In the genomic region with DNA sequence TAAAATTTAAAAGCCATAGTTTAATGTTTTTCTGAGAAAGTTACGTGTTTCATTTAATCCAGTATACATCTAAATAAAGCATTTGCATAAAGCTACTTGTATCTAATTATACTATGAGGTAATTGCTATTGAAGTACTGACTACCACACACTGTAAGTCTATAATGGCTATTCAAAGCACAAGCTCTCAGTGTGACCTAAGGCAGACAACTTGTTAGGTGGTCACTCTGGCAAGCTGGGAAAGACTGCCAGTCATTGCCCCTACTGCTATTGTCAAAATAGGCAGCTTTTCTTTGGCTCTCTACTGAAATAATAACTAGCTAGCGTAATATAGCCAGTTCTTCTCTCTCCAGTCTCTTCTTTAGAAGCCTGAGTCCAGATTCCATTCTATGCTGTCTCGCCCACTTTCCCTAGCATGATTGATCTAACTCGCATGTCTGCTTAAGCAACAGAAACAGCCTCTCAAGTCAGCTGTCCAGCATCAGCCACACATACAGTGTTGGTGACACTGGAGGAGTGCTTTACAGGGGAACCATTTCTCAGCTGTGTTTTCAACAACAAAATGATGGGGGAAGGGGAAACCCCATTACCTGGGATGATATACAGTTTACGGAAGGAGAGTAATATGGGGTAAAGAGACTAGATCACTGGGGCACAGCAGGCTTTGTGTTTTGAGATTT, we compare ENCODE assay signal across 14 mouse cellular contexts. TPM values are rescaled to one million over a fixed set of nuclear protein-coding genes. Genes with fewer than 3 reads are reported as not detected.
DNase-seq lines count a peak whose midpoint lies in the region; ATAC-seq lines count a peak whose summit lies in the region.
"Had no signal": no experiment of that assay in that cellular context is flagged by ENCODE, and none has a peak within 500 bp of the region (broad histone marks: within the 10 kb centered on the region; RNA-seq: fewer than 3 reads in every experiment).

No protein-coding gene starts in this region.

- H3K27ac ChIP-seq in heart, embryonic 15.5 days = peak overlapping the region; percentile 60
- peak overlapping the region; percentile 46; the same call in 1 of the 2 replicates for H3K27ac ChIP-seq in neural tube, embryonic 13.5 days (replicated peaks)
- H3K27ac ChIP-seq in neural tube, embryonic 15.5 days (replicated peaks) = no peak overlapping the region
- peak overlapping the region; percentile 44; the same call in 1 of the 2 replicates for H3K27ac ChIP-seq in limb, embryonic 15.5 days
- H3K27ac ChIP-seq: midbrain, embryonic 12.5 days had no signal

- no peak overlapping the region for H3K4me3 ChIP-seq in heart, embryonic 15.5 days
- H3K4me3 ChIP-seq in neural tube, embryonic 13.5 days = no peak overlapping the region
- no peak overlapping the region for H3K4me3 ChIP-seq in neural tube, embryonic 15.5 days (replicated peaks)
- no peak overlapping the region for H3K4me3 ChIP-seq in limb, embryonic 15.5 days
- H3K4me3 ChIP-seq: midbrain, embryonic 12.5 days had no signal

- H3K36me3 ChIP-seq in heart, embryonic 15.5 days = no peaks in the 10 kb centered on the region
- H3K36me3 ChIP-seq in neural tube, embryonic 13.5 days = no peaks in the 10 kb centered on the region
- no peaks in the 10 kb centered on the region for H3K36me3 ChIP-seq in neural tube, embryonic 15.5 days
- no peaks in the 10 kb centered on the region for H3K36me3 ChIP-seq in limb, embryonic 15.5 days
- H3K36me3 ChIP-seq: midbrain, embryonic 12.5 days had no signal

- no peak overlapping the region for H3K4me2 ChIP-seq in heart, embryonic 15.5 days
- no peak overlapping the region for H3K4me2 ChIP-seq in neural tube, embryonic 13.5 days
- no peak overlapping the region for H3K4me2 ChIP-seq in neural tube, embryonic 15.5 days
- H3K4me2 ChIP-seq in limb, embryonic 15.5 days = no peak overlapping the region
- H3K4me2 ChIP-seq: liver, embryonic 11.5 days; midbrain, embryonic 12.5 days had no signal

- no peaks in the 10 kb centered on the region for H3K27me3 ChIP-seq in heart, embryonic 15.5 days
- no peaks in the 10 kb centered on the region for H3K27me3 ChIP-seq in neural tube, embryonic 13.5 days
- H3K27me3 ChIP-seq in neural tube, embryonic 15.5 days (replicated peaks) = no peaks in the 10 kb centered on the region
- H3K27me3 ChIP-seq in limb, embryonic 15.5 days = no peaks in the 10 kb centered on the region
- H3K27me3 ChIP-seq: midbrain, embryonic 12.5 days had no signal

- peaks cover 8% of the 10 kb centered on the region for H3K4me1 ChIP-seq in heart, embryonic 15.5 days (replicated peaks)
- H3K4me1 ChIP-seq in neural tube, embryonic 13.5 days (replicated peaks) = peaks cover 12% of the 10 kb centered on the region
- H3K4me1 ChIP-seq in neural tube, embryonic 15.5 days = peaks cover 17% of the 10 kb centered on the region; the same call in 1 of the 2 replicates
- H3K4me1 ChIP-seq in limb, embryonic 15.5 days = peaks cover 21% of the 10 kb centered on the region

- no peak for ATAC-seq in heart, embryonic 15.5 days (replicated peaks; ENCODE audit: insufficient number of reproducible peaks, insufficient read depth, low FRiP score, low read depth)
- no peak for ATAC-seq in neural tube, embryonic 13.5 days (ENCODE audit: low read depth)
- ATAC-seq in neural tube, embryonic 15.5 days (ENCODE audit: low FRiP score) = no peak; the same call in 1 of the 2 replicates
- no peak for ATAC-seq in limb, embryonic 15.5 days (ENCODE audit: insufficient number of reproducible peaks, low FRiP score, low TSS enrichment, low read depth)
- no peak for ATAC-seq in erythroblast, adult 5-6 weeks (replicated peaks; ENCODE audit: low FRiP score, poor library complexity, severe bottlenecking)
- ATAC-seq: intestine, embryonic 16.5 days had no signal

- DNase-seq in heart, postnatal 4 days = no peak
- no peak for DNase-seq in cerebellum, postnatal 14 days
- DNase-seq: adrenal gland, postnatal 25 days; cerebellum, adult 8-10 months; gastrocnemius, postnatal 10 days; right cerebral cortex, postnatal 4 days had no signal

- no peak overlapping the region for H3K9ac ChIP-seq in heart, embryonic 15.5 days
- H3K9ac ChIP-seq in neural tube, embryonic 13.5 days = no peak overlapping the region
- H3K9ac ChIP-seq in neural tube, embryonic 15.5 days (replicated peaks) = no peak overlapping the region
- no peak overlapping the region for H3K9ac ChIP-seq in limb, embryonic 15.5 days
- H3K9ac ChIP-seq: midbrain, embryonic 12.5 days had no signal

- 57% methylated on average over 5 of the region's 5 CpGs for WGBS in heart, embryonic 15.5 days
- WGBS in neural tube, embryonic 13.5 days = 70% methylated on average over 5 of the region's 5 CpGs
- 61% methylated on average over 5 of the region's 5 CpGs for WGBS in neural tube, embryonic 15.5 days
- 64% methylated on average over 5 of the region's 5 CpGs for WGBS in limb, embryonic 15.5 days

- H3K9me3 ChIP-seq in heart, embryonic 15.5 days (replicated peaks) = no peaks in the 10 kb centered on the region
- H3K9me3 ChIP-seq in neural tube, embryonic 13.5 days = no peaks in the 10 kb centered on the region
- H3K9me3 ChIP-seq in neural tube, embryonic 15.5 days (replicated peaks) = no peaks in the 10 kb centered on the region
- H3K9me3 ChIP-seq in limb, embryonic 15.5 days = no peaks in the 10 kb centered on the region
- H3K9me3 ChIP-seq: midbrain, embryonic 12.5 days had no signal

RNA-seq across cellular contexts. Expression of gene Lrrc28, which starts 37.3 kb away (rescaled TPM):
- 10.7 and 11.5 TPM in 2 replicates for polyA plus RNA-seq in heart, embryonic 15.5 days (2015; fragmentation: Nextera tagmentation; extraction: Ambion mirVana)
- total RNA-seq in heart, postnatal 4 days (2021) = 10 to 100 TPM; 15.7 to 17.7 TPM
- 30.6 and 35.3 TPM in 2 replicates for polyA plus RNA-seq in neural tube, embryonic 13.5 days (2015; fragmentation: Nextera tagmentation; extraction: Ambion mirVana)
- polyA plus RNA-seq in neural tube, embryonic 15.5 days (2015; fragmentation: Nextera tagmentation; extraction: Ambion mirVana) = 20.7 and 24.0 TPM in 2 replicates
- polyA plus RNA-seq in limb, embryonic 15.5 days (2015; fragmentation: Nextera tagmentation; extraction: Ambion mirVana) = 24.1 and 24.5 TPM in 2 replicates
- 1.5 and 5.2 TPM in 2 replicates for total RNA-seq in erythroblast, adult 5-6 weeks (2015; ENCODE audit: low replicate concordance)
- total RNA-seq in erythroblast, adult 5-6 weeks (2017; ENCODE audit: low replicate concordance) = 9.4 and 12.4 TPM in 2 replicates

RNA-seq across cellular contexts. Expression of gene Ttc23, which starts 39.4 kb away (rescaled TPM):
- polyA plus RNA-seq in heart, embryonic 15.5 days (2015; fragmentation: Nextera tagmentation; extraction: Ambion mirVana) = 15.7 and 20.4 TPM in 2 replicates
- total RNA-seq in heart, postnatal 4 days (2021) = 10 to 100 TPM; 34.9 TPM
- 11.7 and 11.9 TPM in 2 replicates for polyA plus RNA-seq in neural tube, embryonic 13.5 days (2015; fragmentation: Nextera tagmentation; extraction: Ambion mirVana)
- polyA plus RNA-seq in neural tube, embryonic 15.5 days (2015; fragmentation: Nextera tagmentation; extraction: Ambion mirVana) = 6.1 and 11.1 TPM in 2 replicates
- 32.5 and 34.1 TPM in 2 replicates for polyA plus RNA-seq in limb, embryonic 15.5 days (2015; fragmentation: Nextera tagmentation; extraction: Ambion mirVana)
- total RNA-seq in erythroblast, adult 5-6 weeks (2015; ENCODE audit: low replicate concordance) = 0.84 TPM in 1 of 2 replicates, not detected in the other
- total RNA-seq in erythroblast, adult 5-6 weeks (2017; ENCODE audit: low replicate concordance) = 0.60 and 2.4 TPM in 2 replicates
